Mouse (Mus musculus): ENCODE results near the gene Fkbp5. TPM values are rescaled to one million over a fixed set of nuclear protein-coding genes. Genes with fewer than 3 reads are reported as not detected.
A peak's percentile ranks its signal among the peaks of the same experiment; 100 is the strongest.

The Fkbp5 gene
- total and polyA plus RNA-seq, 3 experiments, result 14.4 to 31.4 (median 22.6) TPM

DNA sequence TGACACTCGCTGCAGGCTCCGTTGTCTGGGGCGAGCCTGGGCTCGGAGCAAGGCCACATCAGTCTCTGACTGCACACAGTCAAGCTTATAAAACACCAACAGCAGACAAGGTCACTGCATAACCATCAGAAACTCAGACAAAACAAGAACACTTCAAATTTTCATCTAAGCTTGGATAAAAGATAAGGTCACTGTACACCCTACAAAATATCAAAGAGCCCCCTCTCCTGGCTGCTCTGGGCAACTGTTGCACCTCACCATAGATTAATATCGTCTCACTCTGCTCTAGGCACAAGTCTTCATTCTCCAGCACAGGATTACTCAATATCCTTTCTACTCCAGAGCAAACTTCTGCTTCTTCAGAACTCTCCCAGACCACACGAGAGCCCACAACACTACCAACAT is 85.4 kb downstream of the Fkbp5 start:
- H3K4me3 ChIP-seq (replicated peaks in 1 of 3; ENCODE audit: low read depth in 2 of 3, low read length in 2 of 3, poor library complexity in 1 of 3), result no peak overlapping the region
- dilution Hi-C loops (cut with MboI; ENCODE audit: extremely low pct_ligation_motif_present, extremely low pct_unique_long_range_greater_than_20kb, low sequenced_read_pairs) (no loop called here), in situ Hi-C loops (cut with MboI; ENCODE audit: low pct_ligation_motif_present, low pct_unique_long_range_greater_than_20kb, low sequenced_read_pairs) (no loop called here)
- H3K9me3 ChIP-seq (replicated peaks; ENCODE audit: low read length), result no peaks in the 10 kb centered on the region
- H3K27me3 ChIP-seq (replicated peaks), result no peaks in the 10 kb centered on the region
- H3K4me1 ChIP-seq (ENCODE audit: control insufficient read depth in 1 of 2, insufficient read depth in 2 of 2), result peaks cover 2 to 6% of the 10 kb centered on the region in 2 experiments; a peak in 2 of 4 replicates
- DNase-seq (ENCODE audit: extremely low read depth), result no peak
- H3K4me2 ChIP-seq (ENCODE audit: insufficient read depth, low read depth, poor library complexity, severe bottlenecking), result no peak overlapping the region
- H3K79me2 ChIP-seq (replicated peaks; ENCODE audit: control insufficient read depth, extremely low read depth, insufficient read depth, poor library complexity, severe bottlenecking), result no peaks in the 10 kb centered on the region
- H3K27ac ChIP-seq (ENCODE audit: insufficient read depth, low read depth), result no peak overlapping the region
- peaks cover 6 to 51% of the 10 kb centered on the region in 2 experiments for H3K36me3 ChIP-seq (replicated peaks in 1 of 2; ENCODE audit: control insufficient read depth in 1 of 2, insufficient read depth in 1 of 2, low read length in 1 of 2)
- peak in 1 of 2 experiments; percentile 26; a peak in 2 of 4 replicates for TF ChIP-seq CTCF (conservative IDR thresholded peaks at IDR 0.05 in 1 of 2, IDR thresholded peaks at IDR 0.05 in 1 of 2; ENCODE audit: low read depth in 2 of 2, low read length in 2 of 2)
- TF ChIP-seq ETS1 (conservative IDR thresholded peaks at IDR 0.05; ENCODE audit: low read depth, low read length), result no peak
- no peak for TF ChIP-seq BHLHE40 (IDR thresholded peaks at IDR 0.05; ENCODE audit: low read depth, low read length)
- no peak for TF ChIP-seq CHD1 (IDR thresholded peaks at IDR 0.05; ENCODE audit: low read depth, low read length)
- H3K9ac ChIP-seq (ENCODE audit: insufficient read depth, low read depth), result no peak overlapping the region

DNA sequence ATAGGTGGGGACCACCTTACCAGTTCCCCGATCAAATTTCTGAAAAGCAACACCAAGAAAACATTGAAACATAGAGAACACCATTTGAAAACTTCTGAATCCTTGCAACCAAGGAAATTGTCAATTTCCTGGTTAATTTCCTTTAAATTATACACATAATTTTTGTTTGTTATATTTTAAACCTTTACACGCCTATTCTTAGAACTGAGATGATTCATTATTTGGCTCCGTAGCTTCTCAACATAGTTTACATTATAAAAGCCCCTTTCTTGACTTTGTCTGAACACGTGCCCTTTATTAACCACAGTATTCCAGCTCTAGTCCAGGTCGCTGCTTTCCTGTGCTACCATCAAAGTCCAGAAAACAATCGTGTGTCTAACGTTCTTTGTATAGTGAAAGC is 86.3 kb downstream of the Fkbp5 start:
- DNase-seq (ENCODE audit: extremely low read depth), result no peak
- Histone ChIP-seq H3K9me3 (replicated peaks; ENCODE audit: low read length) (no peaks in the 10 kb centered on the region), H3K4me2 (ENCODE audit: insufficient read depth, low read depth, poor library complexity, severe bottlenecking) (no peak overlapping the region), H3K4me1 (ENCODE audit: control insufficient read depth in 1 of 2, insufficient read depth in 2 of 2) (peaks cover 2 to 6% of the 10 kb centered on the region in 2 experiments; a peak in 2 of 4 replicates), H3K27me3 (replicated peaks) (no peaks in the 10 kb centered on the region), H3K9ac (ENCODE audit: insufficient read depth, low read depth) (no peak overlapping the region), H3K36me3 (replicated peaks in 1 of 2; ENCODE audit: control insufficient read depth in 1 of 2, insufficient read depth in 1 of 2, low read length in 1 of 2) (peaks cover 12 to 48% of the 10 kb centered on the region in 2 experiments), H3K27ac (ENCODE audit: insufficient read depth, low read depth) (no peak overlapping the region), H3K4me3 (replicated peaks in 1 of 3; ENCODE audit: low read depth in 2 of 3, low read length in 2 of 3, poor library complexity in 1 of 3) (no peak overlapping the region), H3K79me2 (replicated peaks; ENCODE audit: control insufficient read depth, extremely low read depth, insufficient read depth, poor library complexity, severe bottlenecking) (no peaks in the 10 kb centered on the region)
- in situ Hi-C loops (cut with MboI; ENCODE audit: low pct_ligation_motif_present, low pct_unique_long_range_greater_than_20kb, low sequenced_read_pairs), result no loop called here
- dilution Hi-C loops (cut with MboI; ENCODE audit: extremely low pct_ligation_motif_present, extremely low pct_unique_long_range_greater_than_20kb, low sequenced_read_pairs), result no loop called here
- no peak for TF ChIP-seq GABPA (IDR thresholded peaks at IDR 0.05; ENCODE audit: insufficient replicate concordance, low read depth, low read length)
- no peak for TF ChIP-seq RAD21 (IDR thresholded peaks at IDR 0.05; ENCODE audit: low read depth, low read length)
- TF ChIP-seq NRF1 (IDR thresholded peaks at IDR 0.05; ENCODE audit: low read depth, low read length), result no peak
- TF ChIP-seq RCOR1 (conservative IDR thresholded peaks at IDR 0.05; ENCODE audit: low read depth, low read length), result no peak
- no peak for TF ChIP-seq EP300 (IDR thresholded peaks at IDR 0.05; ENCODE audit: low read length)
- no peak for TF ChIP-seq TCF12 (IDR thresholded peaks at IDR 0.05; ENCODE audit: low read depth, low read length)
- no peak for TF ChIP-seq PAX5 (IDR thresholded peaks at IDR 0.05; ENCODE audit: low read length)
- no peak for TF ChIP-seq USF2 (conservative IDR thresholded peaks at IDR 0.05; ENCODE audit: low read depth, low read length)
- no peak for TF ChIP-seq MAX (IDR thresholded peaks at IDR 0.05; ENCODE audit: low read length)
- no peak for TF ChIP-seq CTCF (conservative IDR thresholded peaks at IDR 0.05 in 1 of 2, IDR thresholded peaks at IDR 0.05 in 1 of 2; ENCODE audit: low read depth in 2 of 2, low read length in 2 of 2)
- TF ChIP-seq USF1 (IDR thresholded peaks at IDR 0.05; ENCODE audit: low read depth, low read length), result no peak
